Mouse (Mus musculus) MEL (cell line): ENCODE measurements around the gene Rnf220. TPM values are rescaled to one million over a fixed set of nuclear protein-coding genes. Genes with fewer than 3 reads are reported as not detected.

Experiments
- DNase-seq: peaks from one replicate; pipeline ENCODE4 v3.0.0; 2011; ENCODE audit warnings: low read depth, low spot score
- H3K27ac ChIP-seq: 2 replicates; pipeline ENCODE4 v1.5.1; 2012; ENCODE audit warnings: low read depth, mild to moderate bottlenecking, control low read depth, low read length, moderate library complexity; ENCODE audit not compliant: control insufficient read depth
- H3K27me3 ChIP-seq, 2 experiments: fragments of 150-350 bp in 1 of 2; sonication (generic) in 1 of 2; 2 replicates each; pipeline ENCODE4 v1.6.1; 2012; ENCODE audit warnings: low read length in 2 of 2, mild to moderate bottlenecking in 2 of 2, improper control_type of control experiment in 1 of 2, moderate library complexity in 1 of 2; ENCODE audit not compliant: insufficient read depth in 2 of 2, control insufficient read depth in 1 of 2
- H3K36me3 ChIP-seq, 2 experiments: 2 replicates each; pipeline ENCODE4 v1.6.1; 2012 to 2014; ENCODE audit warnings: low read length in 2 of 2, improper control_type of control experiment in 1 of 2, inconsistent platforms in 1 of 2, mild to moderate bottlenecking in 1 of 2; ENCODE audit not compliant: insufficient read depth in 2 of 2, control insufficient read depth in 1 of 2
- H3K4me1 ChIP-seq, 2 experiments: fragments of 150-350 bp in 1 of 2; sonication (generic) in 1 of 2; 2 replicates each; pipeline ENCODE4 v1.6.1; 2012; ENCODE audit warnings: low read length in 2 of 2, improper control_type of control experiment in 1 of 2, mild to moderate bottlenecking in 1 of 2; ENCODE audit not compliant: insufficient read depth in 2 of 2, control insufficient read depth in 1 of 2
- H3K4me3 ChIP-seq, 2 experiments: fragments of 150-350 bp in 1 of 2; sonication (generic) in 1 of 2; 2 replicates each; pipeline ENCODE4 v1.5.1; 2012; ENCODE audit warnings: low read depth in 2 of 2, low read length in 2 of 2, mild to moderate bottlenecking in 2 of 2, moderate library complexity in 2 of 2, control low read depth in 1 of 2, improper control_type of control experiment in 1 of 2; ENCODE audit not compliant: control insufficient read depth in 1 of 2, insufficient read depth in 1 of 2
- H3K79me2 ChIP-seq: 2 replicates; pipeline ENCODE4 v1.6.1; 2012; ENCODE audit warnings: mild to moderate bottlenecking, low read length, moderate library complexity; ENCODE audit not compliant: control insufficient read depth, poor library complexity, insufficient read depth
- H3K9ac ChIP-seq: 2 replicates; pipeline ENCODE4 v1.6.1; 2012; ENCODE audit warnings: low read depth, mild to moderate bottlenecking, control low read depth, low read length, moderate library complexity; ENCODE audit not compliant: control insufficient read depth, poor library complexity, severe bottlenecking
- H3K9me3 ChIP-seq: fragments of 150-350 bp; sonication (generic); replicated peaks from 2 replicates; pipeline ENCODE4 v1.6.1; 2012; ENCODE audit warnings: mild to moderate bottlenecking, low read length, improper control_type of control experiment, moderate library complexity; ENCODE audit not compliant: insufficient read depth
- CHD1 ChIP-seq: IDR thresholded peaks from 2 replicates; pipeline ENCODE4 v1.6.1; 2012; ENCODE audit warnings: low read depth, mild to moderate bottlenecking, inconsistent platforms, low read length, improper control_type of control experiment
- E2F4 ChIP-seq: IDR thresholded peaks from 2 replicates; pipeline ENCODE4 v1.6.1; 2011; ENCODE audit warnings: low read depth, low read length, improper control_type of control experiment, borderline replicate concordance
- EP300 ChIP-seq, 2 experiments: IDR thresholded peaks; 2 replicates each; pipeline ENCODE4 v1.6.1; 2011; ENCODE audit warnings: improper control_type of control experiment in 2 of 2, low read length in 2 of 2, low read depth in 1 of 2, mild to moderate bottlenecking in 1 of 2
- ETS1 ChIP-seq: IDR thresholded peaks from 2 replicates; pipeline ENCODE4 v1.6.1; 2012; ENCODE audit warnings: low read depth, mild to moderate bottlenecking, inconsistent platforms, low read length, improper control_type of control experiment, moderate library complexity
- GATA1 ChIP-seq: IDR thresholded peaks from 2 replicates; pipeline ENCODE4 v1.6.1; 2011; ENCODE audit warnings: low read depth, low read length, improper control_type of control experiment
- JUND ChIP-seq: IDR thresholded peaks from 2 replicates; pipeline ENCODE4 v1.6.1; 2011; ENCODE audit warnings: low read depth, mild to moderate bottlenecking, improper control_type of control experiment, low read length
- KAT2A ChIP-seq: conservative IDR thresholded peaks from 2 replicates; pipeline ENCODE4 v1.6.1; 2012; ENCODE audit warnings: low read depth, low read length, improper control_type of control experiment, inconsistent platforms
- MAFK ChIP-seq: IDR thresholded peaks from 2 replicates; pipeline ENCODE4 v1.6.1; 2011; ENCODE audit warnings: low read depth, mild to moderate bottlenecking, low read length, improper control_type of control experiment, borderline replicate concordance
- MXI1 ChIP-seq: IDR thresholded peaks from 2 replicates; pipeline ENCODE4 v1.6.1; 2011; ENCODE audit warnings: mild to moderate bottlenecking, low read depth, low read length, improper control_type of control experiment
- NELFE ChIP-seq: IDR thresholded peaks from 2 replicates; pipeline ENCODE4 v1.6.1; 2011; ENCODE audit warnings: low read depth, low read length, improper control_type of control experiment
- NRF1 ChIP-seq: IDR thresholded peaks from 2 replicates; pipeline ENCODE4 v1.6.1; 2014; ENCODE audit warnings: low read depth, mild to moderate bottlenecking, inconsistent platforms, low read length, improper control_type of control experiment, moderate library complexity; ENCODE audit not compliant: poor library complexity, insufficient read depth, severe bottlenecking
- POLR2AphosphoS2 ChIP-seq: IDR thresholded peaks from 2 replicates; pipeline ENCODE4 v1.6.1; 2011; ENCODE audit warnings: low read length, improper control_type of control experiment
- POLR2AphosphoS5 ChIP-seq: IDR thresholded peaks from 2 replicates; pipeline ENCODE4 v1.6.1; 2012; ENCODE audit warnings: low read depth, borderline replicate concordance, mild to moderate bottlenecking, inconsistent platforms, low read length, moderate library complexity, mixed read lengths
- RAD21 ChIP-seq: IDR thresholded peaks from 2 replicates; pipeline ENCODE4 v1.6.1; 2011; ENCODE audit warnings: mild to moderate bottlenecking, low read depth, low read length, improper control_type of control experiment
- SMC3 ChIP-seq: IDR thresholded peaks from 2 replicates; pipeline ENCODE4 v1.6.1; 2011; ENCODE audit warnings: low read depth, low read length, improper control_type of control experiment
- TAL1 ChIP-seq: IDR thresholded peaks from 2 replicates; pipeline ENCODE4 v1.6.1; 2012; ENCODE audit warnings: mild to moderate bottlenecking, inconsistent platforms, low read length, moderate library complexity, mixed read lengths
- TBP ChIP-seq: IDR thresholded peaks from 2 replicates; pipeline ENCODE4 v1.8.0; 2011; ENCODE audit warnings: low read depth, low read length, improper control_type of control experiment
- UBTF ChIP-seq: IDR thresholded peaks from 2 replicates; pipeline ENCODE4 v1.6.1; 2012; ENCODE audit warnings: low read depth, mild to moderate bottlenecking, inconsistent platforms, low read length, improper control_type of control experiment, moderate library complexity, borderline replicate concordance; ENCODE audit not compliant: insufficient read depth
- ZC3H11A ChIP-seq: IDR thresholded peaks from 2 replicates; pipeline ENCODE4 v1.6.1; 2012; ENCODE audit warnings: low read depth, mild to moderate bottlenecking, inconsistent platforms, low read length, improper control_type of control experiment
- ZKSCAN1 ChIP-seq: IDR thresholded peaks from 2 replicates; pipeline ENCODE4 v1.6.1; 2012; ENCODE audit warnings: low read depth, mild to moderate bottlenecking, inconsistent platforms, low read length, improper control_type of control experiment, moderate library complexity
- ZMIZ1 ChIP-seq: IDR thresholded peaks from 2 replicates; pipeline ENCODE4 v1.6.1; 2012; ENCODE audit warnings: low read depth, mild to moderate bottlenecking, inconsistent platforms, low read length, improper control_type of control experiment, moderate library complexity
- ZNF384 ChIP-seq: IDR thresholded peaks from 2 replicates; pipeline ENCODE4 v1.6.1; 2012; ENCODE audit warnings: low read depth, mild to moderate bottlenecking, inconsistent platforms, low read length, improper control_type of control experiment
- polyA plus RNA-seq, 2 experiments: library from polyadenylated mRNA; stranded (reverse) in 1 of 2; unstranded in 1 of 2; fragments of >175 nt in 1 of 2; fragments of >200 nt in 1 of 2; gene quantifications; 2 replicates each; pipeline versions ENCODE4 v1.2.1 to v1.2.4; 2012; ENCODE audit warnings: low replicate concordance in 2 of 2, low read depth in 1 of 2; ENCODE audit not compliant: insufficient read length in 2 of 2, insufficient read depth in 1 of 2, missing spikeins in 1 of 2
- total RNA-seq: library from RNA; depleted of rRNA; stranded (reverse); fragments of 300-350 nt; gene quantifications from 2 replicates; pipeline ENCODE4 v1.2.3, GENCODE M21; 2012

The Rnf220 gene
- total and polyA plus RNA-seq, 3 experiments: 121 to 201 TPM; not detected in 1

GRCm38 (mm10) chr4:117283271-117284191 is 213.3 kb downstream of the Rnf220 start:
- Histone ChIP-seq H3K9ac (no peak overlapping the region), H3K27me3 (no peaks in the 10 kb centered on the region), H3K4me3 (no peak overlapping the region), H3K27ac (no peak overlapping the region), H3K4me1 (peaks cover 0 to 8% of the 10 kb centered on the region in 2 experiments; a peak in 1 of 4 replicates), H3K79me2 (peaks cover 13% of the 10 kb centered on the region), H3K36me3 (peaks cover 2 to 10% of the 10 kb centered on the region in 2 experiments; a peak in 2 of 4 replicates), H3K9me3 (no peaks in the 10 kb centered on the region)
- TF ChIP-seq ZC3H11A (no peak), POLR2AphosphoS2 (no peak), NELFE (no peak), TAL1 (no peak), ZMIZ1 (no peak), MAFK (no peak), UBTF (no peak), GATA1 (no peak), SMC3 (no peak), ETS1 (no peak), POLR2AphosphoS5 (no peak), CHD1 (no peak), ZKSCAN1 (no peak)
- no peak for DNase-seq

DNA sequence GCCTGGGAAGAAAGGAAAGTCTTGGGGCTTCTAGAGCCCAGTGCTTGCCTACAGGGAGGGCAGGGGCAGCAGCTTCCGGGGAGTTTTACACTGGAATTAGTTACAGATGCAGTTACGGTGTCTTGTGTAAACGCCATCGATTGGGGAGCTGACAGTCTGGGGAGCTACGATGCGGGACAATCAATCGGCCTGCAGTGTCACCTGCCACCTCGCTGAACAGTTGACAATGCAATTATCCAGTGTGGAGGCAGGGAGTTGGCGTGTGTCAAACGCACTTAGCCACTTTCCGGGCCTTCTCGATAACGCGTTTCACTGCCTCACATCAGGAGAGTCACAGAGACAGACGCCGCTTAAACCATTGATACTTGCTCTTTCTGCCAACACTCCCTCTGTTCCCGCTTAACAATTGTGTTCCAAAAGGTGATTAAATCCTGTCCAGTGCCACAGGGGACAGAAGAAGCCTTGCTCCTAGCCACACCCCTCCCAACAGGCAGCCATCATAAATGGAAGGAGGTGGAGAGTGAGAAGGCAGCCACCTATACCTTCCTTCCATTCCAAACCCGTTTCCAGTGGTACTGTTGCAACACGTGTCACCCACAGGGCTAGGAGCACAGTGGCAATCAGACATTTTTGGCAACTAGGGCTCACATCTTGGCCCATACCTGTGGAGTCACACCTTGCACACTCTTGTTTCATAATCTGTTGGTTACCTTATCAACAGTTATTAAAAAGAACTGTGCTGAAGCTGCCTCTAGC is 215.6 kb downstream of the Rnf220 start:
- TF ChIP-seq JUND (no peak), ETS1 (no peak), NRF1 (no peak), KAT2A (no peak), RAD21 (no peak), NELFE (no peak), MXI1 (no peak), TBP (no peak), E2F4 (no peak), ZNF384 (no peak), SMC3 (no peak), EP300 (IDR thresholded peaks at IDR 0.05; ENCODE audit: low read depth in 1 of 2, low read length in 2 of 2) (no peak)
- H3K36me3 ChIP-seq: peaks cover 0 to 7% of the 10 kb centered on the region in 2 experiments; a peak in 1 of 4 replicates
- H3K9me3 ChIP-seq: no peaks in the 10 kb centered on the region
- DNase-seq: no peak
- no peak overlapping the region for H3K27ac ChIP-seq
- H3K79me2 ChIP-seq: no peaks in the 10 kb centered on the region
- H3K9ac ChIP-seq: no peak overlapping the region
- H3K27me3 ChIP-seq: no peaks in the 10 kb centered on the region
- no peak overlapping the region for H3K4me3 ChIP-seq
- no peaks in the 10 kb centered on the region for H3K4me1 ChIP-seq
